Mouse (Mus musculus) E14TG2a.4 (cell line): ENCODE measurements around the gene Smtnl2.

Experiments used
- CTCF ChIP-seq: conservative IDR thresholded peaks from 2 replicates; pipeline ENCODE4 v1.5.1; 2014; ENCODE audit warnings: low read length
- POU5F1 ChIP-seq: IDR thresholded peaks from 2 replicates; pipeline ENCODE4 v1.6.1; 2014; ENCODE audit warnings: low read length, borderline replicate concordance

- TF ChIP-seq CTCF: no peak
- no peak for TF ChIP-seq POU5F1
Observed at GRCm38 (mm10) chr11:72352272-72352671, 59.2 kb downstream of the Smtnl2 start.
